Mouse (Mus musculus): ENCODE data around the gene Rilp. TPM values are rescaled to one million over a fixed set of nuclear protein-coding genes. Genes with fewer than 3 reads are reported as not detected.

The Rilp gene
- polyA plus RNA-seq, 1 experiment from 2014 or later: 0.97 TPM

DNA sequence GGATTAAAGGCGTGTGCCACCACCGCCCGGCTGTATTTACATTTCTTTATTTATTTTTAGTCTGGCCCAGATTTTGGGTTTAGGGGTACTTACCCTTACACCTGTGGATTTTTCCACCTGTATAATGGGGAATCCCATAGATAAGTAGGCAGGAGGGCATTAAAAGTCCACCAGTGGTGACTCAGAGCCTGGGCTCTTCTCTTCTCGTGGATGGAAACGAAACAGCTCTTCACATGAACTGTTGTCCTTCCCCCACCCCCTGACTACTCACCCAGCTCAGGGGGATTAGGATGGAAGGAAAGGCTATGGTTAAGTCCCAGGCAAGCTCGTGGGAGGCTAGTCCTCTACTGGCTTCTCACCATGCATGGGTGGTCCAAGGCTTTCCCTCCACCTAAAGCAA lies 45.5 kb upstream of the Rilp start:
- no peak overlapping the region for H3K27ac ChIP-seq (ENCODE audit: low read depth, low read length)
- no peak overlapping the region for H3K4me3 ChIP-seq (ENCODE audit: low read length)
- no peak overlapping the region for H3K9ac ChIP-seq (ENCODE audit: low read depth, low read length)
- 90% methylated on average over 6 of the region's 6 CpGs for WGBS
- no peak overlapping the region for H3K4me2 ChIP-seq (replicated peaks; ENCODE audit: low read depth, low read length)
- peaks cover 27% of the 10 kb centered on the region for H3K4me1 ChIP-seq (ENCODE audit: control insufficient read depth, insufficient read depth, low read length)
- H3K9me3 ChIP-seq (ENCODE audit: control insufficient read depth, low read length): peaks cover 3% of the 10 kb centered on the region; the same call in 1 of the 2 replicates
- H3K36me3 ChIP-seq (ENCODE audit: control insufficient read depth, insufficient read depth, low read length): peaks cover 10% of the 10 kb centered on the region; the same call in 1 of the 2 replicates
- H3K27me3 ChIP-seq (ENCODE audit: control insufficient read depth, insufficient read depth, low read length): no peaks in the 10 kb centered on the region
- no peak for ATAC-seq (ENCODE audit: low FRiP score, low TSS enrichment)

- WGBS: 82% methylated on average over 6 of the region's 6 CpGs
- H3K4me3 ChIP-seq (ENCODE audit: low read length): no peak overlapping the region
- ATAC-seq (ENCODE audit: low FRiP score, low TSS enrichment): no peak
- H3K27ac ChIP-seq (ENCODE audit: low read depth, low read length): no peak overlapping the region
- H3K4me1 ChIP-seq (ENCODE audit: control insufficient read depth, insufficient read depth, low read length): peaks cover 22% of the 10 kb centered on the region
- no peak overlapping the region for H3K9ac ChIP-seq (ENCODE audit: low read depth, low read length)
- H3K27me3 ChIP-seq (ENCODE audit: control insufficient read depth, insufficient read depth, low read length): no peaks in the 10 kb centered on the region
- H3K4me2 ChIP-seq (replicated peaks; ENCODE audit: low read depth, low read length): no peak overlapping the region
- H3K9me3 ChIP-seq (ENCODE audit: control insufficient read depth, low read length): peaks cover 3% of the 10 kb centered on the region; the same call in 1 of the 2 replicates
- peaks cover 10% of the 10 kb centered on the region; the same call in 1 of the 2 replicates for H3K36me3 ChIP-seq (ENCODE audit: control insufficient read depth, insufficient read depth, low read length)
These were observed 44.8 kb upstream of the Rilp start for GRCm38 (mm10) chr11:75465051-75465450.

DNA sequence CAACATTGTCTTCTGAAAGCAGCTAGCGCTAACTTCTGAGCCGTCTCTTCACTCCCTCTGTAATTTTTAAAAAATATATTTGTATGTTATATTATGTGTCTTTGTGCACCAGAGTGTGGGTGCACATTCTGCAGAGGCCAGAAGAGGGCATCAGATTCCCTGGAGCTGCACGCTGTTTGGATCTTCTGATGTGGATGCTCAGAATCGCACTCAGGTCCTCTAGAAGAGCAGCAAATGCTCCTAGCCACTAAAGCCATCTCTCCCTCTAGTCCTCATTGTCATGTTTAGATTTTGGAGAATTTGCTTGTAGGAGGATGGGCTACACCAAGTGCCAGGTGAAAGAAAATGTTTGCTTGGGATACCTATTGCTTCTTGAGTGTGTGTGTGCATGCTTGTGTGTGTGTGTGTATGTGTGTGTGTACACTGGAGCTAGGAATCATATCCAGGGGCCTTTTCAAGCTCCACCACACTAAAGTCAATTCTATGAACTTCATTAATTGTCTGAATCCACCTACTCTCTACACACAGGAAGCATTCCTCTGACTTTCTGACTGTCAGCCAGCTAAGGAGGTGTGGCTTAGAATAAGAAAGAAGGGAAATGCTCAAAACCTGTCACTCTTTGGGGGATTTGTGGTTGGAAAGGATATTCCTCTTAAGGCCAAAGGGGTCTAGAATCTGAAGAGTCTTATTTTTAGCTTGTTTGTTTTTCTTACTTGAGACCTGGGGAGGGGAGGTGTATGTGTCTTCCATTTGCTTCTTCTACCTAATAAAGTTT lies 43.0 kb upstream of the Rilp start:
- Histone ChIP-seq H3K27me3 (ENCODE audit: control insufficient read depth, insufficient read depth, low read length) (no peaks in the 10 kb centered on the region), H3K27ac (ENCODE audit: low read depth, low read length) (no peak overlapping the region), H3K4me3 (ENCODE audit: low read length) (no peak overlapping the region), H3K9me3 (ENCODE audit: control insufficient read depth, low read length) (peaks cover 3% of the 10 kb centered on the region; the same call in 1 of the 2 replicates), H3K9ac (ENCODE audit: low read depth, low read length) (no peak overlapping the region), H3K36me3 (ENCODE audit: control insufficient read depth, insufficient read depth, low read length) (peaks cover 10% of the 10 kb centered on the region; the same call in 1 of the 2 replicates), H3K4me2 (replicated peaks; ENCODE audit: low read depth, low read length) (no peak overlapping the region), H3K4me1 (ENCODE audit: control insufficient read depth, insufficient read depth, low read length) (peaks cover 22% of the 10 kb centered on the region)
- 98% methylated on average over 4 of the region's 4 CpGs for WGBS
- ATAC-seq (ENCODE audit: low FRiP score, low TSS enrichment): no peak

DNA sequence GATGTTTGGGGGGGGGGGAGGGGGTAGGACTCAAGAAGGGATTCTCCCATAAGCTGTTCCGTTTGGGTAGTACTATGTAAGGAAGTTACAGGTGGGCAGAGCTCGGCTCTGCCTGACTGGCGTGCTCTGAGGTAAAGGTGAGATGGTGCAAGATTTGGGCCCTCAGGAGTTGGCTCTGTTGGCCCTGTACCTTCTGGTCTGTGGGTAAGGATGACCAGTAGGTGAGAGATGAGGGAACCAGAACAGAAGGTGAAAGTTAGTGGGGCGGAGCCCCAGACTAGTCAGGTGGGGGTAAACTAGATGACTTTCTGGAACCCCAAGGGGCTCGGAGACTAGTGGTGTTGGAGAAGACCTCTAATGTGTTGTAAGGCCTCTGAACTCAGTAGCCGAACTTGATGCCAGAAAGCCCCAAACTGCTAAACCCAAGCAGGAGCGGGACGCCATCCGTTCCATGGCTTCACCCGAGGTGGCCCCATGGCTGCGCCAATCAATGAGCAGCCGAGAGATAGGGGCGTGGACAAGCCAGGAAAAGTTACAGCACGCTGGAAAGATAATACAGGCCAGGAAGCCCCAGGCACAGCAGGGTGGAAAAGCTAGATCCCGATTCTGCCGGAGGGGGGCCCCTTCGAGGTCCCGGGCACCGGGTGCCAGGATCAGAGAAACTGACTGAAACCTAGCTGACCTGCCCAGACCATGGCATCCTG lies 42.2 kb upstream of the Rilp start:
- peak; percentile 85 for ATAC-seq (ENCODE audit: low FRiP score, low TSS enrichment)
- 18% methylated on average over 19 of the region's 19 CpGs for WGBS
- Histone ChIP-seq H3K4me1 (ENCODE audit: control insufficient read depth, insufficient read depth, low read length) (peaks cover 16% of the 10 kb centered on the region), H3K4me2 (replicated peaks; ENCODE audit: low read depth, low read length) (peak overlapping the region; percentile 76), H3K36me3 (ENCODE audit: control insufficient read depth, insufficient read depth, low read length) (peaks cover 10% of the 10 kb centered on the region; the same call in 1 of the 2 replicates), H3K9ac (ENCODE audit: low read depth, low read length) (peak overlapping the region; percentile 61), H3K9me3 (ENCODE audit: control insufficient read depth, low read length) (peaks cover 3% of the 10 kb centered on the region; the same call in 1 of the 2 replicates), H3K4me3 (ENCODE audit: low read length) (peak overlapping the region; percentile 44), H3K27ac (ENCODE audit: low read depth, low read length) (no peak overlapping the region), H3K27me3 (ENCODE audit: control insufficient read depth, insufficient read depth, low read length) (no peaks in the 10 kb centered on the region)

DNA sequence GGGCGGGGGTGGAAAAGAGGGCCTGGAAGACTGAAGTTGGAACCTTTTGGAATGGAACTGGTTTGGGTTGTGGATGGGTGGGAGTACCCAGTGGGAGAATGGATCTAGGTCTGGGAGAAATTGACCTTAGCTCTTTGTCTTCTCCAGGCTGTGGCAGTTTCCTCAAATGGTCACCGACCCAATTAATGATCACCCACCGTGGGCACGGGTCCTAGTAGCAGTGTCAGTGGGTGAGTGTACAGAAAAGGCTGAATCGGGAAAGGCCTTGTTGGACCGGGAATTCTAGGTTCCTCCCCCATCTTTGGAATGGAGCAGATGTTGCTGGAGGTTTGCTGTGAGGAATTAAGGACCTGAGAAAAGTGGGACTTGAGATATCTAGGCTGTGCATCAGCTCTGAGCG lies 41.5 kb upstream of the Rilp start:
- no peak overlapping the region for H3K27ac ChIP-seq (ENCODE audit: low read depth, low read length)
- peak overlapping the region; percentile 76 for H3K4me2 ChIP-seq (replicated peaks; ENCODE audit: low read depth, low read length)
- H3K4me1 ChIP-seq (ENCODE audit: control insufficient read depth, insufficient read depth, low read length): peaks cover 8% of the 10 kb centered on the region; the same call in 1 of the 2 replicates
- WGBS: 62% methylated on average over 7 of the region's 7 CpGs
- no peak for ATAC-seq (ENCODE audit: low FRiP score, low TSS enrichment)
- peak overlapping the region; percentile 61 for H3K9ac ChIP-seq (ENCODE audit: low read depth, low read length)
- H3K4me3 ChIP-seq (ENCODE audit: low read length): peak overlapping the region; percentile 44
- peaks cover 10% of the 10 kb centered on the region; the same call in 1 of the 2 replicates for H3K36me3 ChIP-seq (ENCODE audit: control insufficient read depth, insufficient read depth, low read length)
- H3K9me3 ChIP-seq (ENCODE audit: control insufficient read depth, low read length): peaks cover 3% of the 10 kb centered on the region; the same call in 1 of the 2 replicates
- H3K27me3 ChIP-seq (ENCODE audit: control insufficient read depth, insufficient read depth, low read length): no peaks in the 10 kb centered on the region

DNA sequence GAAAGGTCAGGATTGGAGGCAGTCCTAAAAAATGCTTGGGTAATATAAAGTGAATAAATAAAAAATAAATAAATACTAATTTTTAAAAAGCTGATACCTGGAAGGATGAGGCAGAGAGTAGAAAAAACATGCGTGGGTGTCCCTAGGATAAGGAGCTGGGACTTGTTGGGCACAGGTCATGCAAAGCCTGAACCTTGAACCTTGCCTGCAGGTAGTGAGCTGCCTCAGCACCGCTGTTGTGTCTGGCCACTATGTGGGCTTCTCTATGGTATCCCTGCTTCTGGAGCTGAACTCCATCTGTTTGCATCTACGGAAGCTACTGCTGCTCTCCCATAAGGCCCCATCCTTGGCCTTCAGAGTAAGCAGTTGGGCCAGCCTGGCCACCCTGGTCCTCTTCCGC lies 40.6 kb upstream of the Rilp start:
- Histone ChIP-seq H3K27ac (ENCODE audit: low read depth, low read length) (no peak overlapping the region), H3K4me2 (replicated peaks; ENCODE audit: low read depth, low read length) (no peak overlapping the region), H3K27me3 (ENCODE audit: control insufficient read depth, insufficient read depth, low read length) (no peaks in the 10 kb centered on the region), H3K4me3 (ENCODE audit: low read length) (no peak overlapping the region), H3K4me1 (ENCODE audit: control insufficient read depth, insufficient read depth, low read length) (peaks cover 5% of the 10 kb centered on the region; the same call in 1 of the 2 replicates), H3K9ac (ENCODE audit: low read depth, low read length) (no peak overlapping the region), H3K9me3 (ENCODE audit: control insufficient read depth, low read length) (peaks cover 3% of the 10 kb centered on the region; the same call in 1 of the 2 replicates), H3K36me3 (ENCODE audit: control insufficient read depth, insufficient read depth, low read length) (peaks cover 10% of the 10 kb centered on the region; the same call in 1 of the 2 replicates)
- no peak for ATAC-seq (ENCODE audit: low FRiP score, low TSS enrichment)
- 94% methylated on average over 4 of the region's 4 CpGs for WGBS

- Histone ChIP-seq H3K4me3 (ENCODE audit: low read length) (no peak overlapping the region), H3K36me3 (ENCODE audit: control insufficient read depth, insufficient read depth, low read length) (peaks cover 3% of the 10 kb centered on the region; the same call in 1 of the 2 replicates), H3K9ac (ENCODE audit: low read depth, low read length) (no peak overlapping the region), H3K4me2 (replicated peaks; ENCODE audit: low read depth, low read length) (no peak overlapping the region), H3K27ac (ENCODE audit: low read depth, low read length) (no peak overlapping the region), H3K4me1 (ENCODE audit: control insufficient read depth, insufficient read depth, low read length) (peaks cover 5% of the 10 kb centered on the region; the same call in 1 of the 2 replicates), H3K27me3 (ENCODE audit: control insufficient read depth, insufficient read depth, low read length) (no peaks in the 10 kb centered on the region), H3K9me3 (ENCODE audit: control insufficient read depth, low read length) (peaks cover 3% of the 10 kb centered on the region; the same call in 1 of the 2 replicates)
- no peak for ATAC-seq (ENCODE audit: low FRiP score, low TSS enrichment)
- 75% methylated on average over 3 of the region's 3 CpGs for WGBS
These were observed 39.2 kb upstream of the Rilp start for GRCm38 (mm10) chr11:75470675-75471074.

DNA sequence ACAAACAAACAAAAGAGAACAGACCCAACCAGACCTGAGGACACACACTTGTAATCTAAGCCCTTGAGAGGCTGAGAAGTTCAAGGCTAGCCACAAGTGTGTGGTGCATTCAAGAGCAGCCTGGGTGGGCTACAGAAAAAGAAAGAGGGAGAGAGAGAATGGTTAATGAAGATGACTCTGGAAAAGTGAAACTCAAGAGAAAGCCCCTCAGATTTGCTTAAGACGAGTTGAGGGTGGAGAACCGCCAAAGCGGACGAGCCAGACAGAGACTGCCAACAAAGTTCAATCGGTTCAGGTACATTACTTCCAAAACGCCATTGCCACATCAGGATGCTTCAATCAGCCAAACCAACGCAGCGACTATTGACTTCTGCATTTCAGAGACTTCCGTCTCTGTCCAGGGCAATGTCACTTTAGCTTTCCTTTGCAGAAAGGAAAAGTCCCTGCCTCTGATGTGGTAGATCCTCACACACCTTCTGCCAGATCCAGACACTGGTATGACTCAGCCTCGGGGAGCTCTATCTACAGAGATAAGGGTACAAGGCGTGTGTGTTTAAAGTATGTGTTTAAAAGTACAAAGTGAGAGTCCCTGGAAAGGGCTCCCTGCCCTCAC lies 37.3 kb upstream of the Rilp start:
- H3K9ac ChIP-seq (ENCODE audit: low read depth, low read length): no peak overlapping the region
- H3K27ac ChIP-seq (ENCODE audit: low read depth, low read length): no peak overlapping the region
- no peak for ATAC-seq (ENCODE audit: low FRiP score, low TSS enrichment)
- H3K36me3 ChIP-seq (ENCODE audit: control insufficient read depth, insufficient read depth, low read length): no peaks in the 10 kb centered on the region
- H3K9me3 ChIP-seq (ENCODE audit: control insufficient read depth, low read length): no peaks in the 10 kb centered on the region
- H3K4me2 ChIP-seq (replicated peaks; ENCODE audit: low read depth, low read length): no peak overlapping the region
- H3K4me3 ChIP-seq (ENCODE audit: low read length): no peak overlapping the region
- WGBS: 78% methylated on average over 11 of the region's 11 CpGs
- H3K27me3 ChIP-seq (ENCODE audit: control insufficient read depth, insufficient read depth, low read length): no peaks in the 10 kb centered on the region
- peaks cover 1% of the 10 kb centered on the region; the same call in 1 of the 2 replicates for H3K4me1 ChIP-seq (ENCODE audit: control insufficient read depth, insufficient read depth, low read length)

Measured in kidney, embryonic 14.5 days (tissue).